Mouse (Mus musculus) adrenal gland, postnatal 25 days (tissue): ENCODE results near the gene Ssbp4. TPM values are rescaled to one million over a fixed set of nuclear protein-coding genes. Genes with fewer than 3 reads are reported as not detected.
"Not testable (repeated sequence)": the region's sequence is repeated elsewhere in the genome, so short reads cannot be mapped to it uniquely, and the experiment has no call there.

Experiments
- DNase-seq: peaks from one replicate; pipeline ENCODE4 v3.0.0; 2021; ENCODE audit warnings: mixed read lengths
- total RNA-seq: library from RNA; stranded (reverse); gene quantifications from 2 replicates; pipeline ENCODE4 v1.2.3, GENCODE M21; 2021

Ssbp4 gene
- total RNA-seq, 1 experiment from 2014 or later, result 88.2 TPM

DNA sequence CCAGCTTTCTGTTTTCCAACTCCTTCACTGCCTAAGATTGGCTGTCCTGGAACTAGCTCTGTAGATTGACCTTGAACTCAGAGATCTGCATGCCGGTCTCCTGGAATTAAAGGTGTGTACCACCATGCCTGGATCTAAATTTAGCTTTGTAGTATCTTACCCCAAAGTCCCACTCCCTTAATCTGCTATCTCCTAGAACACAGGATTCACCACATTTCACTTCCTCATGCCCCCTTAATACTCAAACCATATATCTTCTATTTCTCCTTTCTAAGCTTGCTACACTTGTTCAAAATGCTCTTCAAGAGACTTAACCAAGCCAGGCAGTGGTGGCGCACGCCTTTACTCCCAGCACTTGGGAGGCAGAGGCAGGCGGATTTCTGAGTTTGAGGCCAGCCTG is 20.7 kb downstream of the Ssbp4 start:
- DNase-seq, result not testable (repeated sequence)

DNA sequence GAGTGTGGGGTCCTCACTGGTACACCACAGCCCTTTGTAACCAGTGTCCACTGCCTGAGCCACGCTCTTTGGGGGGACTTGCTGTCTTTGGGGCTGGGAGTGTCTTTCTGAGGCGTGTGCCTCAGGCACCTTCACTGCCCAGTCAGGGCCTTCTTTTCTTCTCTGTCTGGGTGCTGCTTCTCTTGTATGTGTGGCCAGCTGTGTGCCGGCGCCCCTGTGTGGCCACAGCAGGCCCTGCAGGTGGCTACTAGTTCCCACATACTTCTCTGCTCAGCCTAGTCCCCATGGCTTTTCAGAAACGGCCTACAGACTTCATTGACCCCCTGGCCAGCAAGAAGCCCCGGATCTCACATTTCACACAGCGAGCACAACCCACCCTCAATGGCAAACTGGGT is 23.4 kb downstream of the Ssbp4 start:
- peak; percentile 67 for DNase-seq

DNA sequence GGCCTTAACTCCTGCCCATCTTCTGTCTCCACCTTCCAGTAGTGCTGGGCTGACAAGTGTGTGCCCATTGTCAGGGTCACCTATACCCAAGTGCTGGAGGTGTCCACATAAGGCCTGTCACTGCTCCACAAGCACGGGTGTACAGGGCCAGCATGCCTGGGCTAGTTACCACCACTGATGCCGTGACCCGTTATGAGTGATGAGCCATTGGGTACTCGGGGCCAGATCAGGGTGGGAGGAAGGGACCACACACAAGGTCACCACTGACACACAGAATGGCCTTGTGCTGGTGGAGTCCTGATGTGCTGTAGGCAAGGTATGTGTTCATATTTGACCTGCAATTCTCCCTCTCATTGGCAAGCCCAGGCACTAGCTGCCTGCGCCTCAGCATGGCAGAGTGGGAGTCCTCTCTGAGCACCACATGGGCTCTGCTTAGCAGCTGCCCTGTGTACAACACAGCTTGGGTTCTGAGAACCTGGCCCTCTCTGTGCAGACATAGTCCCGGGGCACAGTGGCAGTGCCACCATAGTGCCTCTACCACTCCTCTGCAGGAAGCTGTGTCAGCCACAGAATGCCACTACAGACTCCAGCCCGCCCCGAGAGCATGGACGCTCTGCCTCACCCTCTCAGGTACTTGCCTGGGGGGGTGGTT is 23.9 kb downstream of the Ssbp4 start:
- DNase-seq, result no peak

DNA sequence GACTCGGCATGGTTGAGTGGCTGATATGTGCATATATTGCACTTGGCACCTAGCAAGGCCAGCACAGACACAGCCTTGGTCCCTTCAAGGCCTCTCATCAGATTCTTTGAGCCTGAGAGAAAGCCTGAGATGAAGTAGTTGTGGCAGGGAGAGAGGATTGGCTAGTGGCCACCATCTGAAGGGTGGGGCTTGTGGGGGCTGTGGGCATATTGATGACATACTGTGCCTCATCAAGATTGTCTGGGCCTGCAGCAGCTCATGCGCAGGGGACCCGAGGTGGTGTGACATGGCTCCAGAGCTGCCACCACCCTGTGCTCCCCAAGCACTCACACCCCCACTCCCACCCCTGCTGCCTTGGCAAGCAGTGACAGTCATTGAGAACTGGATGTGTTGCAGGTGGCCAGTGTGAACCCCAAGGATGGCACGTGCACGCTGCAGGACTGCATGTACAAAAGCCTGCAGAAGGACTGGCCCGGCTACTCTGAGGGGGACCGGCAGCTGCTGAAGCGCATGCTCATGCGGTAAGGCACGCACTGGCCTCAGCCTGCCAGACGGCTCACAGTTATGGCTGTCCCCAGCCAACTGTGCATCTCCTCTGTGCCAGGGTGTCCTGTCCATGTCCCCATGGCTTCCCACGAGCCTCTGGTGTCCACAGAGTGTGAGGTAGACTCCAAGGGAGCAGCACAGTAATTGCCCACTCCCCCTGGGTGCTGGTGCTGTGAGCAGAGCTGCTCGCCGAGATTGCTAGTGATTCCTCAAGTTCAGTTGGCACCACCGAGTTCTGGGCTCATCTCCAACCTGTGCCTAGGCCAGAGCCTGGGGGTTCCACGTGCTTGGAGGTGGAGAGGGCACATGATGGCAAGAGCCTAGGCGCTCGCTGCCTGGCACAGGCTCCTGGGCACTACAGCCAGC is 24.9 kb downstream of the Ssbp4 start:
- peak; percentile 68 for DNase-seq

DNA sequence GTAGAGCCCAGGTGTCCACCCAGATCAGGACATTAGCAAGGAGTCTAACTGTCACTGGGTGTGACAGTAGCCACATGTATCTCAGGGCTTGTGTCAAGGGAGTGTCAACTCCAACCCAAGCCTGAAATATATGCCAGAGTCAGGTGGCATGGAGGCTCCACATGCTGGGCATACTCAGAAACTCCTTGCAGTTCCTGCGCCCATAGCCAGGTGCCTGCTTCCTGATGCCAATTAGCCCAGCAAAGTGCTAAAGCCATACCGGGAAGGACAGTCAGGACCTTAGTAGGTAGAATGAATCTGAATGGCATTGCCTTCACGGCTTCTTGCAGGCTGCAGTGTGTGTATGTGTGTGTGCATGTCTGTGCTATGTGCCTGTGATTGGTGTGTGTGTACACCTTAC is 31.5 kb downstream of the Ssbp4 start:
- no peak for DNase-seq

DNA sequence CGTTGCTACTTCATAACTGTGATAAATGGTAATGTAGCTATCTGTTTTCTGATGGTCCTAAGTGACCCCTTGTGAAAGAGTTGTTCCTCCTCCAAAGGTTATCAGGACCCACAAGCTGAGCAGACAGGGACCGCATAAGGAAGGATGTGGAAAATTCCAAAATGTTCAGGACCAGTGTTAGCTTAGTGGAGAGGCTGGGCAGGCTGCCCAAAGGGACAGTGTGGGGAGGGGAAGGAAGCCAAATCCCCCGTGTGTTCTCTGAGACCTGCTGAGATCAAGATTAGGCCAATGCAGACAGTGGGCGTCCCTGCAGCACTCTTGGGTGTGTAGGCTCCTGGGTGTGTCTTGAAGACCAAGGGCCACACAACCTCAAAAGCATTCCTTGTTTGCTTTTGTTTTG is 33.8 kb downstream of the Ssbp4 start:
- peak; percentile 75 for DNase-seq

DNA sequence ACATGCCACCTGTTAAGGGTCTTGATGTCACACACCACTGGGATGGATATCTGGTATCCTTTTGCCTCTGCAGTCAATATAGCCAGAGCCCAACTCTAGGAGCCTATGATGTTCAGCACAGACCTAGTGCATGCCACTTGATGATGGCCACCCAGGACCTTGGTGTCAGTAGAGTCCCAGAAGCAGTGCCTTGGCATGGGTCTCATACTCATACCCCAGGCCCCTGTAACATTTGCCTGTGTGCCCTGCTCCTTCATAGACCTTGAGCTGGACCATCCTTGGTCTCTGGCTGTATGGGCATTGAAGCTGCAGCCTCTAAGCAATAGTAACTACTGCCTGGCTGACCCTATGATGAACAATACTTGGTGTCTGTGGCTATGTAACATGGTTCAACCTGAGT is 34.4 kb downstream of the Ssbp4 start:
- no peak for DNase-seq

DNA sequence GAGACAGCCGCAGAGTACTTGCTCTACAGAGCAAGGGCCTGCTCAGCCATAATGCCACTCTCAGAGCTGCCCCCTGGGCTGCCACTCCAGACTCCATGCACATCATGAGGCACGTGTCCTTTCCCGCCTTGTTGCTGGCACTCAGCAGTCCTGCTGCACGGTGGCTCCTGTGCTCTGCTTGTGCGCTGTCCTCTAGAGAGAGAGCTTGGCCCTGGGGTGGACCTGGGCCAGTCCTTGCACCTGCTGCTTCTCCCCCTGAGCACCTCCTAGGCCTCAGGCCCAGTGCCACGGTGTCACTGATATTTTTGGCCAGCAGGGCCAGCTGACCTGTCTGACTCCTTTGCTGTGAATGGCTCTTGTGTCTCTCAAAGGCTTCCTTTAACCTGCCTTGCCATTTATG is 37.7 kb downstream of the Ssbp4 start:
- DNase-seq, result no peak

DNA sequence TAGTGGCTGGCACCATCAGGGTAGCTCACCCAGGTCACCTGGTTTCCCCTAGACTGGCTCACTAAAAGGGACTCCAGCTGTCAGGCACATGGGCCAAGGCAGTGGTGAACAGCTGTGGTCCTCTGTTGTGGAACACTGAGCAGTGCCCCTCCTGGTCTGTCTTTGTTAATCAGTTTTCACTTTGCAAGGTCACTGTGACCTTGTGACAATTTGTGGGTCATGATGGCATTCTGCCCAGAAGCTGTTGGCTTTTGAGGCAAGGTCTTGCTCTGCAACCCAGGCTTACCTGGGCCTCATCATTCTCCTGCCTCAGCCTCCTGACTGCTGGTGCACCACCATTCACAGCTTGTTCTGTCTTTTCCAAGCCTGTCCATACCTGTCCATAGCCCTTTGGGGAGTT is 38.3 kb downstream of the Ssbp4 start:
- DNase-seq, result no peak

DNA sequence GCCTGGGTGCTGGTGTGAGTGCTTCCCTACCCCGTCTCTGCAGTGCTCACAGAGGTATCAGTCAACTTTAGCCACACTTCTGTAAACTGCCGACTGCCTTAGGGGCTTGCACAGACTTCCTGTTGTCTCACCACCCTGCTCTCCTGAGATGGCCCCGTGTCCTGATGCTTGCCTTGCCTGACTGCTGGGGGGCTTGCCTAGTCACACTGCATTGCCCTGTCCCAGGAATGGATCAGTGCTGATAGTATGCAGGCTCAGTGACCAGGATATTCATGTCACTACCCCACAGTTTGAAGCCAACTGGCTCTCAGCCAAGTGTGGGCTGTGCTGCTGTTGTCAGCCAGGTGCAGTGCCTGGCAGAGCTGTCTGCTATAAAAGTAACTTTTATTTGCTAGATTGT is 43.1 kb downstream of the Ssbp4 start:
- DNase-seq, result peak; percentile 39

DNA sequence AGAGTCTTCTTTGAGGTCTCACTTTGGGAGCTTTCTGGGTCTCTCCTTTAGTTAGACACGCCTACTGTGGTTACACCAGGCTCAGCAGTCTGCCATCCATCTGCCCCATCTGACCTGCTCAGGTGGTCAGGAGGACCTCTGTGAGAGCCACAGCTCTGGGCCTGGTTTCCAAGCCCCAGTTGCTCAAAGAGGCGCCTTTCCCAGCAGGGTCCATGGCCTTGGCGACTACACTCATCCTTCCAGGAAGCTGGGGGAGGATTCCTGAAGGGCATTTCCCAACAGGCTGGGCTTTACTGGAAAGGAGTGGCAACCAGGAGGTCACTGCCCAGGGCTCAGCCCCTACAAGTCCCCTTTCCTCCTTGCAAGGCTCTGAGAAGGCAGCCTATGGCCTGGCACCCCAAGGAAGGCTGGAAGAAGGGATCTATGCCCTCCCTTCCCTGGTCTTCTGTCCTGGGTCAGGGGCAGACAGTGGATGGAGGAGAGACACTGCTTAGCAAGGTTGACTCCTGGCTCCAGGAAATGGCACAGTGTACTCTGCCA is 43.9 kb downstream of the Ssbp4 start:
- DNase-seq, result peak; percentile 27

DNA sequence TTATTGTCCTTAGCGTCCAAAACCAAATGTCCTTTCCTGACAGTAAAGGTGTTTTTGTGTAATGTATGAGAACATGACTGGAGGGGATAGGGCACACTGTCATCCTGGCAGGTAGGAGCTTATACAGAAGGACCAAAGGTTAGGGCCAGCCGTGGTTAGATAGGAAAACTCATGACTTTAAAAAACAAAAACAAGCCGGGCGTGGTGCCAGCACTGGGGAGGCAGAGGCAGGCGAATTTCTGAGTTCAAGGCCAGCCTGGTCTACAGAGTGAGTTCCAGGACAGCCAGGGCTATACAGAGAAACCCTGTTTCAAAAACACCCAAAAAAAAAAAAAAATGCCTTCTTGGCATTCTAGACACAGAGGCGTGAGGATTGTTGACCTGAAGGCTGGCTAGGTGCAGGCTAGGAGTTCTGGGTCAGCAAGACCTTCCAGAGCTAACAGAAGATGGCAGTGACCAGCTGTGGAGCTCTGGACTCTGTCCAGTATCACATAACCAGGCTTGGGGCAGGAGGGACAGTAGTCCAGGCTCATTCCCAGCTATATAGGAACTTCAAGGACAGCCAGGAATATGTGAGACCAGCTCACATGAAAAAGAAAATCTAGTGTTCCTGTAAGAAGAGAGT is 44.8 kb downstream of the Ssbp4 start:
- DNase-seq, result no peak

DNA sequence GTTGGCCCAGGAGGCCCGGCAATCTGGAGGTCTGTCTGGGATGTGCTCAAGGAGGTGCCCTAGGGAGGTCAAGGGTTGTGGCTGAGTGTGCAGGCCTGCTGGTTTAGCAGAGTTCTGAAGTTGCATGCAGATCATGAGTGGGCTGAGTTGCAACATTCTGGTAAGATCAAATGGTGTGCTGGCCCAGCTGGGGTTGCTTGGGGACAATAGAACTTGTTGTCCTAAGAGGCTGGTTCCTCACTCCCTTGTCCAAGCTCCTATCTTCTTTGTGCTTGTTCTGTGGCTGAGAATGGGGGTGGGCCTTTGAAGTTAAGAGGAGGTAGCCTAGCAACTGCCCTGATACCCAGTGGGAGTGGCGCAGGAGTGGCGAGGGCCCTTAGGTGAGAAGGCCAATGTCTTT is 45.9 kb downstream of the Ssbp4 start:
- peak; percentile 28 for DNase-seq

DNA sequence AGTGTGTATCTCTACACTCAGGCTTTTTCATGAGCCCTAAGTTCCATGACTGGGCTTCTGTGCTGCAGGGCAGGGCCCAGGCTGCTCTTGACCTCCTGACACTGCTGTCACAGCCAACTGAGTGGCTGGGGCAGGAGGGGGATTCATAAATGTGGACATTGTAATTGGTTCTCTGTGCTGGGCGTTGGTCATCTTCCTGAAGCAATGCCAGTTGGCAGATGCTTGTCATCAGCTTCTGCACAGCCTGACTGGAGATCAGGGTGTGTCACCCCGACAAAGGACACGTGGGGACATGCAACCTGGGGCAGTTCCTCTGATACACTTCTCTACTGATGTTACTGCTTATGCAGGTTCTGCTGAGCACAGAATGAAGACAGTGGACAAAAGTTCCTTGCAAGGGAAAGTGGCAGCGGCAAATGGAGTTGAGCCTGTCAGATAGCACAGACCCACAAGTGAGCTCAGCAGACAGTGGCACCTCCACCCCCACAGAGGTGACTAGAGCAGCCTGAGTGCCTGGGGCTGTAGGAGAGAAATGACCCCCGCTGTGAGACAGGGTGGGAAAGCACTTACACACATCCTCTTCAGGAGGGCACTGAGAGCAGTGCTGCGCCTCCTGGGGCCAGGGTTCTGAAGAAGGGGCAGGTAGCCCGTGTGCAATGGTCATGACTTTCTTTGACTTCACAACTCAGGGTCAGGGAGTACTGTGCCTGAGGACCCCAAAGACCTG is 46.7 kb downstream of the Ssbp4 start:
- peak; percentile 65 for DNase-seq

DNA sequence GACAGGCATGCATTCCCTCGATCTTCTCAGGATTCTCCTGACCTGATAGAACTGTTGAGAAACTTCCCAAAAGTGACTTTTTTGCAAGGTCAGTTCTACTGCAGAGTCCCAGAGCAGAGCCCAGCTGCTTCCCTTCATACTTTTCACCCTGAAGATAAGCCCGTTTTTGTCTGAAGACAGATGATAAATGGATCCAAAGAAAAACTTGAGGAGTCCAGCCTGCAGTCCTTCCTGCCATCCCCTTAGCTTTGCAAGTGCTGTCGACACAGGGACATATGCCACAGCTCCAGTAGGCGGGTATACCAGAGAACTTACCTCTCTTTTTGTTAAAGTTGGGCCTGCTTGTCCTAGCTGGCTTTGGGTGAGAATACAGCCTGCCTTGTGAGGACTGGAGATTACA is 47.3 kb downstream of the Ssbp4 start:
- no peak for DNase-seq

DNA sequence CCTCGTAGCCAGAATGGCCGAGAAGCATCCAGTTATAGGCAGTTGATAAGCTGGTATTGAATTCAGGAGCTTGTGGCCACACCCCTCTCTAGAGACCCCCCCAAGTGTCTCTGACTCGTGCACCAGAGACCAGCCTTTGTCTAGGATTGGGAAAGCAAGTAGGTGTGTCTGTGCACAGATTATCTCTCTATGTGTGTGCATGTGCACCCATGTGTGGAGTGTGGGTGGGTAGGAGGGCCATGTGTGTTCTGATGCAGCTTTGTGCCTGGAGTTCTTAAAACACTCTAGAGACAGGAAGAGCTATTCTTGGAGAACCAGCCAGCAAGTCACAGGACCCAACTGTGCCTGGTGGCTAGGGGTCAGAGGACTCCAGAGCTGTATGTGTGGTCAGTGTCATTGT is 48.1 kb downstream of the Ssbp4 start:
- no peak for DNase-seq

DNA sequence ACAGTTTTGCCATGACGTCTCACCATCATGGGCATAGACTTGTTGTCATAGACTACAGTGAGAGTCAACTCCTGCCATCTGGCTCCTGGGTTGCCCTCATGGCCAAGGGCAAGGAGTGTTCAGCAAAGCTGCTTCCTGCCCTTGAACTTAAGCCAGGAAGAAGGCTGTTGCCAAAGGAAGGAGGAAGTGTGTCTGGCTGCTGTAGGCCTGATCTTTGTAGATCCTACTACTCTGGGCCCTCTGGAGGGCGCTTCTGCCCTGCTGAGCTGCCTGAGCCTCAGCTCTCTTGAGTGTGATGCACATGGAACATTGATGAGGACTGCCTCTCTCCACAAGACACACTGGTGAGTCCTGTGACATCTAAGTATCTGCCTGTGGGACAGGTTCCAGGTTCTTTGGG is 48.6 kb downstream of the Ssbp4 start:
- DNase-seq, result peak; percentile 57

DNA sequence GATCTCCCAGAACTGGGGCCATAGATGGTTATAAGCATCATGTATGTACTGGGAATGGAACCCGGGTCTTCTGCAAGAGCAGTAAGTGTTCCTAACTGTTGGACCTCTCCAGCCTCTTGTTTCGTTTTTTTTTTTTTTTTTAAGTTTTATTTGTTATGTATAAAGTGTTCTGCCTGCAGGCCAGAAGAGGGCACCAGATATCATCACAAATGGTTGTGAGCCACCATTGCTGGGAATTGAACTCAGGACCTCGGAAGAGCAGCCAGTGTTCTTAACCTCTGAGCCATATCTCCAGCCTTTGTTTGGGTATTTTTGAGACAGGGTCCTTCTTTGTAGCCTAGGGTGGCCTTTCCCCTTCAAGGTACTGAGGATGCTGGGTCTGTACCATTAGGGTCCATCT is 49.7 kb downstream of the Ssbp4 start:
- no peak for DNase-seq

DNA sequence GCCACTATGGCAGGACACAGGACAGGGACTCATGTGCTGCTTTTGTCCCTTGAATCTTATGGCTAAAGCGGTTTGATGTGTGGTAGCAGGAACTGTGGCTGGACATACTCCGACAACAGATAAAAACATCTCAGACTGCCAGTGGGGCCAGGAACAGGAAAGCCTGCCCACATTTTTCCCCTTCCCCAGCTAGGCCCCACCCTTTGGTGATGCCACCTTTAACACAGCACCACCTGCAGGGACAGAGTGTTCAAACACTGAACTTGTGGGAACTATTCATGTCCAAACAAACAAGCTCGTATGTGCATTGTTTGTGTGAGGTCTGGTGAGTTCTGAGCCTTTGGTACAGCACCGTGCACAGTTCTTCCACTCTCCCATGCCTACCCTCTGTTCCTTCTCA is 50.3 kb downstream of the Ssbp4 start:
- DNase-seq, result no peak

DNA sequence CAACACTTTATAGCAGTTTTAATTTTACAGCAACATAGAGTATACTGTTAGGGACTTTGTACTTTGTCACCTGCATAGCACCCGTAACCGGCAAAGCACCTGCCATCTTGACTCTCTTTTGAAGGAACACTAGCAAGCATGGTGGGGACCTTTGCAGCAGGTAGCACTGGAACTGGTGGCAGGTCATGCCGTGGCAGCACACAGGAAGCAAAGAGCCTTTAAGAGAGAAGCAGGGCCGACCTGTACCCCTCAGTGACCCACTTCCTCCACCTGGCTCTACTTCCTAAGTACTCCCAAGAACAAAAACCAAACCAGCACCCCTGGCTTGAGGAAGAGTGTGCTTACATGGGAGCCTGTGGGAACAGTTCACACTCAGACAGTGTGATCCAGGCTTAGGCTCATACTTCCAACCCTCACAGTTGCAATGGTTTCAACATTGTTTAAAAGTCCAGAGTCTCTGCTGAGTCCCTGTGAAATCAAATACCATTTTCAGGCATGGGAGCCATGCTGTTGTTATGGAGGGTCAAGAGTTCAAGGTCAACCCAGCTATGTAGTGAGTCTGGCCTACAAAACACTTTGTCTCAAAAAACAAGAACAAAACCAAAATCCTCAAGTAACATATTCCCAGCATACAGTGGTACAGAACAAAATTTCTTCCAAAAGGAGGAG is 53.5 kb downstream of the Ssbp4 start:
- DNase-seq, result no peak

DNA sequence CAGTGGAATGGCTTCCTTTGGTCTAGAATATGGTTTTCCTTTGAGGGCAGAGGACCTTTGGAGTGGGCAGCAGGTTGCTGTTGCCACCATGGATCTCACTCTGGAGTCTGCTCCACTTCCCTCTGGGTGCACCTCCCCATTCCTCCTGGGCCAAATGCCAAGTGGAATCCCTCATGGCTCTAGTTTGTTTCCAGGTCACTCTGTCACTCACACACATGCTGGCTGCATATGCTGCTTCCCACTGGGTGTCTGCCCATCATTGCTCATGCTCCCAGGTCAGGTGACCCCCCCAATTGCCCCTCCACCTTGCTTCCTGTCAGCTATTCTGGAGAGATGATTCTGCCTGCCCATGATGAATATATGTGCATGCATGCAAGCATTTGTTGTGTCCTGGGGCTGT is 54.9 kb downstream of the Ssbp4 start:
- DNase-seq, result peak; percentile 69

DNA sequence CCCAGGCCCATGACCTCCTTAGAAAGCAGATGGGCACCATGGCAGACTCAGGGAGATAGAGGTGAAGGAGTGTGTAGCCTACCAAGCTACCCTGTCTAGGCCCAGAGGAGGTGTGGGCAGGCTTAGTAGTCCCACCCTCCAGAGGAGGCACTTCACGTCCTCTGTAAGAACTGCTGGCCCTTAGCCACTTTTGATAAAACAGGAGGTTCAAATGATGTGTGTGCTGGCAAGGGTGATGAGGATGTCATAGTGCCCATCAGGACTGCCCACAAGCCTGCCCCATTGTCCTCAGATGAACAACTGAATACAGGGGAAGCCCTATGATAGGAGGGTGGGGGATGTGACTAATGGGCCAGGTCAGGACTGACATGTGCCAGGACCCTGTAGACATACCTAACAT is 55.8 kb downstream of the Ssbp4 start:
- DNase-seq, result no peak
